Mouse (Mus musculus) c-Kit-positive CD71-negative TER-119-negative erythroid progenitor cells, embryonic 14.5 days (primary cell): ENCODE data around the gene Slc38a3.

Experiments
- DNase-seq: peaks from one replicate; pipeline ENCODE4 v3.0.0-alpha.2; 2013; ENCODE audit warnings: low read depth

Slc38a3 gene

GRCm38 (mm10) chr9:107695441-107696105 is 26.2 kb upstream of the Slc38a3 start:
- DNase-seq: no peak

DNA sequence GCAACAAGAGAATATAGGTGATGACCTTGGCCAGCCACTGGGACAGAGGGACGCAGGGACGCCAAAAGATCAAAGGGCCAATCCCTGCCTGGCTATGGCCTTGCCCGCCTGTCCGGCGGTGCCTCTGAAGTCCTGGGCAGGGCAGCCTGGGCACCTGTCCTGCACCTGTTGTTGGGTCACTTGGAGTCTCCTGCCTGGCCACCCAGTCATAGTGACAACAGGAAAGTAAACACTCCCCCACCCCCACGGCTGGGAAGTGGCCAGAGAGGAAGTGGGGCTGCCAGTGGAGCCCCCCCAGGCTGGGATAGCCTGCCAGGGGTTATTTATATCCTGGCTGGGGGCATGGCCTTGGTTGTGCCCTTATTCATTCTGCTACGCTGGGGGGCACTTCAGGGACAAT is 25.3 kb upstream of the Slc38a3 start:
- DNase-seq: no peak

DNA sequence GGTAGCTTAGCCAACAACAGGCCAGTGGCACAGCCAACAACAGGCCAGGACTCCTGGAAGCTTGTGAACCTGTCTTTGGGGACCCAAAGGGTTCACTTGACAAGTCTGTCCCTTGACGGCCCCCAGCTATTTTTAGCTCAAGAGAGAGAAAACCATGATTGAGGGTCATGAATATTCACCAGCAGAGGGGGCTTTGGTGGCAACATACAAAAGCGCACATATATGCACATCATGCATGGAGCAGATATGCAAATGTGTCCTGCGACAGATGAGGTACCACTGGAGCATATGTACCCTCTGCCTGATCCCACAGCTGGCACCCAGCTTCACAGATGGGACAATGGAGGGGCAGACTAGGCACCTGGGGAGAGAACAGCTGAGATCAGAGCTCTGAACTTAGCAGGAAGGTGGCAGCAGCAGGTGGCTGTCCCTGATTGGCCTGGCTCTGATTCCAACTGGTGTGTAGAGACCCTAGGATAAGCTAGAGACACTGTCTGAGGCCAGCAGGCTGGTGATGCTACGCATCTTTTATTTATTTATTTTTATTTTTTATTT is 24.2 kb upstream of the Slc38a3 start:
- no peak for DNase-seq

- DNase-seq: no peak
Measured at GRCm38 (mm10) chr9:107692785-107693184, 23.5 kb upstream of the Slc38a3 start.

DNA sequence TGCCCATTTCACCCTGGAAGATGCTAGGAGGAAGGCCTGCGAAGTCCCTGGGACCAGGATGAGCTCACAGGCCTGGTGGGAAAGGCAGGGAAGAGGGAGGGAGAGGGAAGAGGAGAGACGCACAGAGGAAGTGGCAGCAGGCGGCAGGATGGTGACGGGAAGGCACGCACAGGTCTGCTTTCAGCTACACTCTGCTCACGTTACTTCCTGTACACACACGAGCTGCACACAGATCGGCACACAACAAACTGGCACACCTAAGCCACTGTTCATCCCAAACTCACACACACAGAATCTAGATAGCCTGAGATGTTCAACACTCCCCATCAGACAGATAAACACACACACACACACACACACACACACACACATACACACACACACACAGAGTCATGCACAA is 21.1 kb upstream of the Slc38a3 start:
- DNase-seq: no peak

DNA sequence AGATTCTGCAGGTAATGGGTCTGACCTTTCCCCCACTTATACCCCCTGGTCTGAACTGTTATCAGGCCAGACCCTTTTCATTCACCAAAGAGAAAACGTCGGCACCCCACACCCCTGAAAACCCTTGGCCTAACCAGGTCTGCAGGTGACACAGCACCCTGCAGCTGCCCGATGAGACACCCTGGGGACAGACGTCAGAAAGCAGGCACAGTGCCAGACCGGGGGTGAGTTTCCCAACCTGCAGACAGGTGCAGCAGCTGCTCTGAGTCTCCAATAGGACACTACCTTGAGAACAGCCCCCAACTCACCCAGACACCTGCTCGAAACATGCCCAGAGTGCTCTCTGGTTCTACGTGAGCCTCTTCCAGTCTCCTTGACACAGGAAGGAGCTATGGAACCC is 19.6 kb upstream of the Slc38a3 start:
- no peak for DNase-seq

- no peak for DNase-seq
Measured at GRCm38 (mm10) chr9:107688415-107688814, 19.1 kb upstream of the Slc38a3 start.

- DNase-seq: no peak
Measured at GRCm38 (mm10) chr9:107685231-107685981, 16.1 kb upstream of the Slc38a3 start.

GRCm38 (mm10) chr9:107682405-107682804 is 13.1 kb upstream of the Slc38a3 start:
- DNase-seq: no peak

GRCm38 (mm10) chr9:107679501-107679900 is 10.2 kb upstream of the Slc38a3 start, which contains the start of gene Gnat1:
Gnat1 (minus strand) TSS chr9:107679712.
- DNase-seq: no peak

- DNase-seq: no peak
Measured at GRCm38 (mm10) chr9:107678861-107679260, 9.5 kb upstream of the Slc38a3 start.

DNA sequence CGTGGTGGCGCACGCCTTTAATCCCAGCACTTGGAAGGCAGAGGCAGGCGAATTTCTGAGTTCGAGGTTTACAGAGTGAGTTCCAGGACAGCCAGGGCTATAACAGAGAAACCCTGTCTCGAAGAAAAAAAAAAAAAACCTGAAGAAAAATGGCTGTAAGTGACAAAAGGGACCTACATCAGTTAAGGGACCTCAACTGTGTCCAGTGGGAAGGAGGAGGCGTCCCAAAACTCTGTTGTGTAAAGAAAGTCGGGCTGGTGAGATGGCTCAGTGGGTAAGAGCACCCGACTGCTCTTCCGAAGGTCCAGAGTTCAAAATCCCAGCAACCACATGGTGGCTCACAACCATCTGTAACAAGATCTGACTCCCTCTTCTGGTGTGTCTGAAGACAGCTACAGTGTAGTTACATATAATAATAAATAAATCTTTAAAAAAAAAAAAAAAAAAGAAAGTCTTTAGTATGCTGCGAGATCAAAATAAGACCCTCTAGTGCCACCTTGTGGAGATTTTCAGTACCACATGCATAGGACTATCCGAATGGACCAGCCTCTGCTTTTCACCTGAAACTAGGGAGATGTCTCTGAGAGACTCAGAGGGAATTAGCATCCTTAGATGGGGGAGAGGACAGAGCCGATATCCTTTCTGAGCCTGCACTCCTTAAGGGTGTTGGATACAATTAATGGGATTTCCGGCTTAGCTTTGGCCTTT is 8.6 kb upstream of the Slc38a3 start:
- DNase-seq: peak; percentile 78

- peak; percentile 28 for DNase-seq
Measured at GRCm38 (mm10) chr9:107677091-107677784, 7.9 kb upstream of the Slc38a3 start.

DNA sequence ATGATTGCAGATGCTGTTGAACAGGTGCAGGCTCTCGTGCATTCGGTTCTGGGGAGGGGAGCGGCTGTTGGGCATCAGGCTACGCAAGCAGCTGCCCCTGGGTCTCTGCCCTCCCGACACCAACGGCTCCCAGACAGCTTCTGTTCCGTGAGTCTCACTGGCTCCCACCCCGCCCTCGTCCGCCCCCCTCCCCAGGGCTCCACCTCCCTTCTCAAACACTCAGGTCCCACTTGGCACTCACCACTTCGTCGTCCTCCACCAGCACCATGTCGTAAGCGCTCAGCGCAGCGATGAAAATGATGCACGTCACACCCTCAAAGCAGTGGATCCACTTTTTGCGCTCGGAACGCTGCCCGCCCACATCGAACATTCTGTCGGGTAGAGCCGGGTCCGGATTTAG is 7.0 kb upstream of the Slc38a3 start:
- no peak for DNase-seq

DNA sequence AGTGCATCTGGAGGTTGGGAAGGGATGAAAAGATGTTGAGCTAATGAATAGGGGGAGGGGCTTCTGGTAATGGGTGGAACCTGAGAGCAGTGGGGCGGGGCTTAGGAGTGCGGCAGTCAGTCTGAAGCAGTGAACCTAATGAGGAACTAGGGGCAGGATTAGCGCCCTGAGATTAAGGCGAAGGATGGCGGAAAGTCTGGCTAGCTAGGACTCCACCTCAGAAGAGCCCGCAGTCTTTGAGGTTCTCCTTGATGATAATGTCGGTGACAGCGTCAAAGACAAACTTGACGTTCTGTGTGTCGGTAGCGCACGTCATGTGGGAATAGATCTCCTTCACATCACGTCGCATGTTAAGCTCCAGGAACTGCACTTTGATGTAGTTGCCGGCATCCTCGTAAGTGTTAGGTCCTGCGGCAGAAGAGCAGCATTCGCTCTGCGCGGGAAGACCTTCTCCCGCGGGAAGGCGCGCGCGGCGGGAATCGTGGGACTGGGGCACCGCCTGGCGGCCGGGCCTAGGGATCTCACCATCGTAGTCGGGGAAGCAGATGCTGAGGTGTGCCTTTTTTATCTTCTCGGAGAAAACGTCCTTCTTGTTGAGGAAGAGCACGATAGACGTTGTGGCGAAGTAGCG is 6.5 kb upstream of the Slc38a3 start:
- peak; percentile 32 for DNase-seq

DNA sequence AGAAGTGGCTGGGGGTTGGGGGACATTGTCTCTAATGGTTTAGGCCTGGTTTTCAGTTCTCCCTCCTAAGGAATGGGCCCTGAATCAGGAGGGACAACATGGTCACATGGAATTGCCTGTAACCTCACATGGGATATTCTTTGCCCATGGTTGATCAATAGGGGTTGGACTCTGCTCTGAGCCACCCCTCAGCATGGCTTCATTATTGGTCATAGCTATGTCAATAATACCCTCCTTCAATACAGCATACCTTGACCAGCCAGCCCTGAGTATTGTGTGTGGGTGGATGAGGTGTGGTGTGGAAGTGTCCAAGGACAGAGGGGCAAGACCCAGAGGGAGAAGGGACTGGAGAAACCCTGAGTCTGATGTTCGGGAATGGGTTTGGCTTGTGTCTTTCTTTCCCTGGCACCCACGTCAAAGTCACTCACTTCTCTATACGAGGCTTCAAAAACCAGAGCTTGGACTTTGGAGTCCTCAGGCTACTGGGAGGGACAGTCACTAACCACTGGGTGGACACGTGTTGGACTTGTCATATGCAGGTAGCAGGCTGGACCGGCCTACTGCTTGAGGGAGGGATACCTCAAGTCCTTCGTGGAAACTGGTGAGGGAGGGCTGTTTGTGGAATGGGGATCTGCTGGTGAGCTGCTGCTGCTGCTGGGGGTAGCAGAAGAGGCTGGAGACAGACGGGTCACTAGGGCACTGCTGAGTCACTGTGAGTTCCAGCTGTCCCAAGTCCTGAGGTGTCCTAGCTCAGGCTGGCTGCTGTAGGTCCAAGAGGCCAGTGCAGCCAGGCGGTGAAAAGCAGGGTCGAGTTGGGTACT is 5.5 kb upstream of the Slc38a3 start:
- DNase-seq: no peak

- DNase-seq: no peak
Measured at GRCm38 (mm10) chr9:107670259-107670658, 929 bp upstream of the Slc38a3 start.

DNA sequence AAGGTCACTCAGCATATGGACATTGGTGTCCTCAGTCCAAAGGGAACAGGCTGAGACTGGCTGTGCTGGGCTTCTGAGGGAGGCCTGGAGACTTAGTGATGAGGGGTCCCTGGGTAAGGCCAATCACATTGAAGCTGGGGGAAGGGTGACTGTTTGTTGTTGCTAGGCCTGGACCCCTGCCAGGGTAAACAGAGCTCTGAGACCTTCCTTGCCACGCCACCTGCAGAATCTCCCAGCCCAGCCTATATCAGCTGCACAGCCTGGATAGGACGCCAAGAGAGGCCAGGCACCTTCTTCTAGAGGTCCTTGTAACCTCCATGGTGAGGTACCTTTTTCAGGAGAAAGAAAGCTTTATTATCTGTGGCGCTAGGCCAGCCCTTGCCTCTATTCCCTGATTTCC is 414 bp downstream of the Slc38a3 start:
- no peak for DNase-seq

- DNase-seq: no peak
Measured at GRCm38 (mm10) chr9:107668011-107668410, 1.3 kb downstream of the Slc38a3 start.

DNA sequence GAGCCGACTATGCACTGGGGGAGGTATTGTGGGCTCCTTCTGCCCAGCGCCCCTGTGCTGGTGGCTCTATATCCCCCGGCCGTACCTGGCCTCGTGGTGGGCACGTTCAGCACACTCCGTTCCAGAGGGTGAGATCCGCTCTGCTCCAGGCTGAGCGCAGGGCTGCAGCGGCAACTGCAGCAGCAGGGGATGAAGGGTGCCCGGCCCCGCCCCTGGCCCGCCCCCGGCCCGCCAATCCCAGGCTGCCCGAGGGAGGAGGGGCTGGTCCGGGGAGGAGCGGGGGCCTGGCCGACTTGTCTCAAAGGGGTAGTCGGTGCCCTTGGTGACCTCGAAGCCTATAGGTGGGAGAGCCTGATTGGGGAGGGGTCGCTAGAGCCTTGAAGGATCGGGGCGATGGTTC is 2.1 kb downstream of the Slc38a3 start:
- DNase-seq: no peak

DNA sequence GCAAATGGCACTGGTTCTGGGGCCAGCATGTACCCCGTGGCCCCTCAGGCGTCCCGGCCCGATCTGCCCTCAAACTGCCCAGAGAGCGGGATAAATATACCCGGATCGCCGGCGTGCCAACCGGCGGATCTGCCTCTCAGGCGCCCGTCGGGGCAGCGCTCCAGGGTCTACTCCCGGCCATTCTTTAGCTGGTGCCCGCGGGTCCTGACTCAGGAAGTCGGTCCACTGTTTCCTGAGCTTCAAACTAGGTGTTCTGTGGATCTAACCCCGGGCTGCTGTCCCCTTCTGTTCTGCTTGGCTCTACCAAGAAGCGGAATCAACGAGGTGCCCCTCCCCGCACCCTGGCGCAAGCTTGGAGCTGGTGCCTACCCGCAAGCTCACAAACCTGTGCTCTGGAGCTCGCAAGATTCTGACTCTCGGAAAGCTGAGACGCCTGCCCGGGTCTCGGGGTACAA is 2.6 kb downstream of the Slc38a3 start:
- no peak for DNase-seq
